Mouse (Mus musculus): ENCODE results near the gene 1700025C18Rik.

DNA sequence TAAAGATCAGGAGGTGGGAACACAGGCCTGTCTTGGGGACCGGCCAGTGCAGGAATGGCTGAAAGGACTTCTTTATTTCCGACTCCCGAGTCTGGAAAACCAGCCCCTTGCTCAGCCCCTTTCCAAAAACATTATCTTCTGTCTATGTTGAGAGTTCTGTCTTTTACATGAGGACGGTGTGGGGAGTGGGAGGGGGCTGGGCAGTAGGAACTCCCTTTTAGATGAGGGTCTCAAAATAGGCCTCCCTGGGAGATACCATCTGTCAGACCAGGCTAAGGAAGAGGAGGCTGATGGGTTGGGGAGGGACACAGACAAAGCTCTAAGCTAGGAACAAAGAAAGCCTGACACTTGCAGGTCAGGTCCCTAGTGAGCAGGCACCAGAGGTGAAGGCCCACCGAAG, 41.5 kb downstream of the 1700025C18Rik start:
- no peak for TF ChIP-seq EP300 (IDR thresholded peaks at IDR 0.05; ENCODE audit: insufficient read depth, low read depth, low read length)
- no peak for TF ChIP-seq CTCF (IDR thresholded peaks at IDR 0.05)
